Mouse (Mus musculus) gastrocnemius, postnatal 25 days (tissue): Measurements from ENCODE around the gene Mybphl. TPM values are rescaled to one million over a fixed set of nuclear protein-coding genes. Genes with fewer than 3 reads are reported as not detected.

ENCODE experiments used
- DNase-seq: peaks from one replicate; pipeline ENCODE4 v3.0.0; 2022
- long read RNA-seq, 2 experiments: library from polyadenylated mRNA; stranded (forward); transcript quantifications; one replicate each; pipeline ENCODE4 v2.0.0; 2021
- total RNA-seq, 2 experiments: library from RNA; stranded (reverse); gene quantifications; 1 replicate in 1 of 2; 2 replicates in 1 of 2; pipeline ENCODE4 v1.2.3; 2021

Mybphl gene
- not detected for total RNA-seq
- long read RNA-seq, experiment 1, result 0 reads
- long read RNA-seq, experiment 2, result 0 reads

GRCm38 (mm10) chr3:108364270-108364995 is at the start of gene Mybphl:
TSS of gene Mybphl (plus strand) at chr3:108364911.
- DNase-seq, result no peak

GRCm38 (mm10) chr3:108318517-108318916 is 46.2 kb upstream of the Mybphl start:
- no peak for DNase-seq

GRCm38 (mm10) chr3:108321671-108322070 is 43.0 kb upstream of the Mybphl start:
- DNase-seq, result no peak

GRCm38 (mm10) chr3:108322136-108322535 is 42.6 kb upstream of the Mybphl start:
- no peak for DNase-seq

- DNase-seq, result peak; percentile 83
Measured at GRCm38 (mm10) chr3:108322962-108323361, 41.7 kb upstream of the Mybphl start.

- DNase-seq, result no peak
Measured at GRCm38 (mm10) chr3:108324837-108325236, 39.9 kb upstream of the Mybphl start.

GRCm38 (mm10) chr3:108325521-108325920 is 39.2 kb upstream of the Mybphl start:
- no peak for DNase-seq

GRCm38 (mm10) chr3:108327275-108327674 is 37.4 kb upstream of the Mybphl start:
- DNase-seq, result no peak

GRCm38 (mm10) chr3:108327916-108328315 is 36.8 kb upstream of the Mybphl start:
- DNase-seq, result peak; percentile 66

- DNase-seq, result peak; percentile 42
Measured at GRCm38 (mm10) chr3:108328441-108328841, 36.3 kb upstream of the Mybphl start.

- DNase-seq, result no peak
Measured at GRCm38 (mm10) chr3:108330812-108331211, 33.9 kb upstream of the Mybphl start.

- no peak for DNase-seq
Measured at GRCm38 (mm10) chr3:108336878-108337277, 27.8 kb upstream of the Mybphl start.

- no peak for DNase-seq
Measured at GRCm38 (mm10) chr3:108341040-108341439, 23.7 kb upstream of the Mybphl start.

GRCm38 (mm10) chr3:108342185-108342584 is 22.5 kb upstream of the Mybphl start:
- no peak for DNase-seq

GRCm38 (mm10) chr3:108345855-108346254 is 18.9 kb upstream of the Mybphl start:
- no peak for DNase-seq

GRCm38 (mm10) chr3:108348376-108348775 is 16.3 kb upstream of the Mybphl start:
- no peak for DNase-seq

- DNase-seq, result no peak
Measured at GRCm38 (mm10) chr3:108355245-108355644, 9.5 kb upstream of the Mybphl start.

GRCm38 (mm10) chr3:108357051-108357450 is 7.7 kb upstream of the Mybphl start:
- no peak for DNase-seq

- no peak for DNase-seq
Measured at GRCm38 (mm10) chr3:108358445-108358844, 6.3 kb upstream of the Mybphl start.

- DNase-seq, result no peak
Measured at GRCm38 (mm10) chr3:108360894-108361293, 3.8 kb upstream of the Mybphl start.

- DNase-seq, result peak; percentile 43
Measured at GRCm38 (mm10) chr3:108363626-108364025, 1.1 kb upstream of the Mybphl start.

GRCm38 (mm10) chr3:108367173-108367572 is 2.5 kb downstream of the Mybphl start:
- no peak for DNase-seq

- DNase-seq, result no peak
Measured at GRCm38 (mm10) chr3:108367828-108368227, 3.1 kb downstream of the Mybphl start.

GRCm38 (mm10) chr3:108368721-108369120 is 4.0 kb downstream of the Mybphl start:
- no peak for DNase-seq
